Mouse (Mus musculus) ovary, postnatal 36 days (tissue): Measurements from ENCODE around the gene Pqlc3.
"Not testable (repeated sequence)": the region's sequence is repeated elsewhere in the genome, so short reads cannot be mapped to it uniquely, and the experiment has no call there.

Source experiments
- DNase-seq: peaks from one replicate; pipeline ENCODE4 v3.0.0; 2022; ENCODE audit warnings: low spot score, mixed read lengths

The Pqlc3 gene

DNA sequence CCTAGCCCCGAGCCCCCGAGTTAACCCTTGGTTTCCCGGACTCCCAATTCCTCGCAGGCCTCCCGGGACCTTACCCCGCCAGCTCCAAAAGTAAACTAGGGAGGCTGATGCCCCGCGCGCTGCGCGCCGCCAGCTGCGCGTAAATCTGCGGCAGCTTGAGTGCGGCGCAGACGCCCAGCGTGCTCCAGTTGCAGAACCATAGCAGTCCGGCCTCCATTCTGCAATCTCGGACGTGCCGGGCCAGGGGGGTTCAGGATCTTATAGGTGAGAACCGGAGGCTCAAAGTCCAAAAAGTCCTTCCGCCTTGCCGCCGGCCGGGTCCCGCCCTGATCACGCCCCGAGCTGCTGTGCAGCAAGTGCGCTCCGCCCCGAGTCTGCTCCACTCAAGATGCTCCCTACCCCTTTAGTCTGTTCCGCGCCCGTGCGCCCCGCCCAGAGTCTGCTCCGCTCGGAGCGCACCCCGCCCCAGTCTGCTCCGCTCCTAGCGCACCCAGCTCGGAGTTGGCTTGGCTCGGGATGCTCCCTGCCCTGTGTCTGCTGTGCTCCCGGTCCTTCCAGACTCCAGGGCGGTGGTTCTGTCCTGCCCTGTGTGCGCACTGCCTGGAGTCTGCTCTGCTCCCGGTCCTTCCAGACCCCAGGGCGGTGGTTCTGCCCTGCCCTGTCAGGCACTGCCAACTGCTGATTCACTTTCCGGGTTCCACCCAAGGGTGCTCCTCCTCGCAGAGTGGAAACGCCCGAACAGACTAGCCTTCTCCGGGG is at the start of gene Pqlc3:
Pqlc3 (minus strand) TSS at position 670 of the 759 bp plus-strand sequence.
- DNase-seq = peak; percentile 86

DNA sequence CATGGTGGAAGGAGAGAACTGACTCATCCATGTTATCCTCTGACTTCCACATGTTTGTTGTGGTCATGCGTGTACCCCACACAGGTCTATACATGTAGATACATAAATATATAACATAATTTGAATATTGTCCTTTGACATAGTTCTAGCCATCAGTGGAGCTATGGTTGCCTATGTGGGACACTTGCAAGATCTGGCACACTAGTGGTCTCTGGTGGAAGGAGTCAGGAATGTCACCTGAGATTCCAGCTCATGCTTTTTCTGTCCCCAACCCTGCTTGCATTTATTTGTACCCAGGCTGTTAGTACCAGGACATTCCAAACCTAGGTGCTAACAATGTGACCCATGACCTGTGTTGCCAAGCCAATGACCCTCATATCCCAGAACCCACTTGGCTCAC is 49.6 kb upstream of the Pqlc3 start:
- no peak for DNase-seq

DNA sequence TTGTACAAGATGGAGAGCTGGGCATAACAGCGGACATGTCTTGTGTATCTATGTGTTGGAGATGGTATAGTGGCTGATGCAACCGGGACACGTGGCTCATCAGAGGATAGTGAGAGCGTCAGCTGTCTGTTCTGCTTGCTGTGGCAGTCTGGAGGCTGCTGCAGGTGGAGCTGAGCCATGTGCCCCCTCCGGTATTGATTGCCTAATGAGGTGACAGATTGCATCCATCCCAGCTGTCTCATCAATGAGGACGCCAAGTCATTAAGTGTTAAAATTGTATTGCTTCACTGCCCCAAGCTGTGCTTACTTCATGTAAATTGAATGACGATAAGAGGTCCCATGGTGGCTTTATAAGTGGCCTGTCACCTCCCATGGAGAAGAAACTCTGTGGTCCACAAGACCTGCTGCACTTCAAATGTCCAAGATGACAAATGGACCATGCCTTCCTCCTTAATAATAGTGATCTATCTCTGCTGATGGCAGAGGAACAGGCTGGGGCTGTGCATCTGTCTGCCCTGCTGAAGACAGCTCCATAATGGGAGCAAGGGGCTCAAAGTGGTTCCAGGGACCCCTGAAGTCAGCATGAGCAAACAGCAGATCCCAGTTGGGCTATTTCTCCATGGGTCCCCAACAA is 48.9 kb upstream of the Pqlc3 start:
- DNase-seq = no peak

DNA sequence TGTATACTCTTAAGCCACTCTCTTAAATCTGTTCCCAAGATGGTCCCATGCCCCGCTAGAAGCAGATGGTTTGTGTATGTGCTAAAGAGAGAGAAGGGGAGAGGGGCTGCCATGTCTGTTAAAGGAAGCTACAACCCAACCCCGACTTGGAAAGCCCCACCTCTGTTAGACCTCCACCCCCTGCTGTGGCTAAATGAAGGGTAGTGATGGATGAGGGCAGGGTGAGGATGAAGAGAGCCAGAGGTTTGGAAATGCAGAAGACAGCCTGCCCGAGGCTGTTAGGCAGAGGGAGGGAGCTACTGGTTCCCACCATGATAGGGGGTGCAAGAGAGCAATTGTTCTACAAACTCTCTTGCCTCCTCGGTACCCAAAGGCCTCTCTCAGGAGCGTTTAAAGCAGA is 43.1 kb upstream of the Pqlc3 start:
- no peak for DNase-seq

DNA sequence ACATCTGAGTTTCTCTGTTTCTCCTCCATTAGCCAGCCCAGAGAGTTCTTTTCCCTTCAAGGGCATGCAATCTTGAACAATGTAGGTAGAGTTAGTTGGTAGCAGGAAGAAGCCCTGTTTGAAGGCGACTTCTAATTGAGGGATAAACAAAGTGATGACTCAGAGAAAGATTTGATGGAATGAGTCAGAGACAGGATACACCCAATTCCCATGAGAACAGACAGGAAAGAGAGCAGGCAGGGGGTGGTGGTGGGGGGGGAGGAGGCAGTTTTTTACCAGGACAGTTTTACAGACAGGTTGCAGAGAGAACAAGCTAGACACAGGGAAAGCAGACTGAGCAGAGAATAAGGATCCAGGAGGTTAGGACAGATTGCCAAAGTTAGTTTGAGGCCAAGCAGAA is 40.4 kb upstream of the Pqlc3 start:
- no peak for DNase-seq

DNA sequence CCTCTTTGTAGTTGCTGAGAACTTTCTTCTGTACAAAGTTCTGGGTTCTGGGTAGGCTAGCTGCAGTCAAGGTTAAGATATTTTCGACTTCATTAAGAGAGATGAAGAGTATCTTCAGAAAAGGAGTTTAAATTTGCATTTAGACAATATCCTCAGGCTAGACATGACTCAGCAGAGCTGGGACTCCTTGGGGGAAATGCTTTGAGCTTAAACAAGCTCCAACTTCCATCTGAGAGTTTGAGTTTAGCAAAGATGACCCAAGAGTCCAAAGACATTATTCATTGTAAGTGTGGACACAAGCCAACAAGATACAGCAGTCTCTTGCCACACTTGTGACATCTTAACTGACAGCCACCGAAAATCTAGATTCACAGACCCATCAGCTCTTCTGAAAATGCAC is 39.2 kb upstream of the Pqlc3 start:
- DNase-seq = no peak

DNA sequence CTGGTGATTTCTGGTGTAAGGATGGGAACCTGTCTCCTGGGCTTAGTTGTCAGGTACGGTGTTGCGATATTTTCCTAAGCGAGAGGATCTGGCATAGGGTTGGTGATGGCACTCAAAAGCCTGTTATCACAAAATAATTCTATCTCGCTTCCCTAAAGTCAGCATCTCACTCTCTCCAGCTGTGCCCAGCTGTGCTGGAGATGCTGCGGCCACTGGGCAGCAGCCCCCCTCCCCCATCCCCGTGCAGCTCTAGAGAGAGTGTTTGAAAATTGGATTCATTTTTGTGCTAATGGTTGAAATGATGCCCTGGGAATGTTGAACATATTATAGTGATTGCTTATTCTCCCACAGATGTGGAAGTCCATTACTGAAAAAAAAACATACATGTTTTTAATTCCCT is 38.0 kb upstream of the Pqlc3 start:
- DNase-seq = no peak

DNA sequence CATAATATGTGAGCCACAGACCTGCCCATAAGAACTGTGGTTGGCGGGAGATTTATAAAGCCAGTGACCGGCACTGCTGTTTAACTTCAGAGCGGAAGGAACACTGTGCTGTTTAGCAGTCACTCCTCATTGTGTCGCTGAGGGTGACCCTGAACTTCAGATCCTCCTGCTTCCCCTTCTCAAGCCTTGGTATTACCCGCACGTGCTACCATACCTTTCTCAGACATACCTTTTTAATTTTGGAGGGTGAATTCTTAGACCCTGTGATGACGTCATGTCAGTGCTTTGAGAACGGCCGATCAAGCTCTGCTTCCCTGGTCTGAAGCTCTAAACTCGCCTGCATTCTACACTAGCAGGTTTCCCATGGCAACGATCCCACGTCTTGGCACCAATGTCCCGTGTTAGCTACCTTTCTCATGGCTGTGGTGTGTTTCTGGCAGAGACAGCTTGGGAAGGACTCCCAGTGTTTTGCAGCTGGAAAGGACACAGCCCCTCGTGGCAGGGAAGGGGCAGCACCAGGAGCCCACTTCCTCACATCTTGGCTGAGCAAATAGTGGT is 36.9 kb upstream of the Pqlc3 start:
- DNase-seq = no peak

DNA sequence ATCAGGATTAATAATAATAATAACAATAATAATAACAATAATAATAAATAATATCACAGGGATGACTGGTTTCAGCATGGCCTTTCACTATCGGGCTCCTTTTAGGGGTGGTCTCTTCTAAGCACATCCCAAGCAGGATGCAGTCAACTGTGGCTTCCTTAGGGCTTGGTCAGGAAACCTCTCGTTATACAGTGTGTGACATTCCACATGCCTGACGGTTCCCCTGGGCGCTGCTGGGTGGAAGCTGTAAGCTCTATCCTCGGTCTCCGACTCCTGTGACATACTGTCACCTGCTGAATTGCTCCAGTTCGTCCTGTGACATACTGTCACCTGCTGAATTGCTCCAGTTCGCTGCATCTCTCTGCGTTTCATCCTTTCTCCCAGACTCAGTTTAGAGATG is 36.3 kb upstream of the Pqlc3 start:
- DNase-seq = no peak

DNA sequence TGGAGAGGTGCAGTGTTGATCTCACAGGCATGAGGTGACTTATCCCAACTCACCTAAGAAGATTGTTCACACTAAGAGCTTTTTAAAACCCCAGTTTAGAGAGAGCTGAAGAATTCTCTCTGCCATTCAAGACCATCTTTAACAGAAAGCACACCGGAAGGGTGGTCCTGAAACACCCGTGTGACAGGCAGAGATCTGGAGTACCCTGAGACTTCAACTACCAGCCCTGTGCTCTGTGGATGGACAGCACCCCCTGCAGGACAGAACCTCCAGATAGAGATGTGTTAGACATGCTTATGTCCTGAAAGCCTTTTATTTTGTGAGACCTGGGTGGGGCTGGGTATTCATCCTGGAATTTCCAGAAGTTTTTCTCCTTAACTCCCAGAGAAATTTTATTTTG is 34.9 kb upstream of the Pqlc3 start:
- DNase-seq = no peak

DNA sequence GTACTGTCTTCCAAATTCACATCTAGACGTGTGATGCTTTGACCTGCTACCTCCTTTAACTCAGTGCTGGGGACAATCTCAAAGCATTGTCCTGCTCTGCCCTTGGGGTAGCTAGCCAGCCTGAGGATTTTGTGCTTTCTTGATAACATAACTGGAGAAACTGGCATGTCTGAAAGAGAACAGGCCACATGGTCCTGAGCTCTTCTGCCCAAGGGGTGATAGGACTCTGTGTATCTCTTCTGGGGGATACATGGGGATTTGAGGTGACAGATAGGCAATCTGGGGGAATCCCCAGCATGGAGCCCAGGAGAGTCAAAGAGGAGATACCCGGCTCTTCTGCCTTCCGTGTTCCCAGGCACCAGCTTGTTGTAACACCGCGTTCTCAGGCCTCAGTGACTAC is 34.5 kb upstream of the Pqlc3 start:
- DNase-seq = no peak

DNA sequence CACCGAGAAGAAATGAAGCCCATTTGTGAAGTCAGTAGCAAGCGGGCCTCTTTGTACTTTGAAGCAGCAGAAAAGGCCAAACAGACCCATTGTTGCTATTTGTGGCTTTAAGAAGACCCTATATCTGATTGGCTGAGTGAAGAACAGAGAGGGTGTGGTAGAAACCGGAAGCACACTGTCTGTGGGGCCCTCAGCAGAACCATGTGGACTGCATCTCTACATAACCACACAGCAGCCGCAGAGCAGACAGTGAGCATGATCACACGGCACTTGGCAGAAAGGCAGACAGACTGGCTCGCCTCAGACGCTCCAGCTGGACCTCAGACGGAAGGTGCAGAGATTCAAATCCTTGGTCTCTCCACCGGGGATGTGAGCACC is 33.2 kb upstream of the Pqlc3 start:
- no peak for DNase-seq

DNA sequence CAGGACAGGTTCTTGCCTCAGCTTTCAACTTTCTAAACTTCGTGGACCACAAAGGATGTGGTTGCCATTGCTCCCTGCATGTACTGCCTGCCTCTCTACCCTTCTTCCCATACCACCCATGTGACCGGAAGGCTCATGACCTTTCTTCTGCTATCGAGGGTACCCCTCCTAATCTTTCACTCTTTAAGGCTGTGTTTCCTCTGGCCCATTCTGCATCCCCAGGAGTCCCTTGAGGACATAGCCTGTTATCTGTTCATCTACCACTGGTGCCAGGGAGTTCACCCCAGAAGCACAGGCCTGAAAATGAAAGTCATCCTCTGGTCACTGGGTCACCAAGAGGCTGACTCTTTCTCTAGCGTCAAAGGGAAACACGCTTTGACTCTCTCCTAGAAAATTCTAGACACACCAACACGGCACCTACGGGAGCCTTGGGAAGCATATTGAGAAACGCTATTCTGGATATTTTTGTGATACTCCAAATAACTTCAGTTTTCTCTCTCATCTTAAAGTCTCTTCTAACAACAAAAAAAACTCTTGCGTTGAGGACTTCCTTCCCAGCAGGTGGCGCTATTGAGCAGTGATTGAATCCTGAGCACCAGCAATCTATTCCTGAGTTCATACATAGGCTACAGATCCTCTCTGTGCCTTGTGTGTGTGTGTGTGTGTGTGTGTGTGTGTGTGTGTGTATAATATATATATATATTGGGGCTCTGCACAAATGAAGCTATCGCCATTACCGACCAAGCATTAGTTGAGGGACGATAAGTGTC is 32.7 kb upstream of the Pqlc3 start:
- DNase-seq = peak; percentile 47

DNA sequence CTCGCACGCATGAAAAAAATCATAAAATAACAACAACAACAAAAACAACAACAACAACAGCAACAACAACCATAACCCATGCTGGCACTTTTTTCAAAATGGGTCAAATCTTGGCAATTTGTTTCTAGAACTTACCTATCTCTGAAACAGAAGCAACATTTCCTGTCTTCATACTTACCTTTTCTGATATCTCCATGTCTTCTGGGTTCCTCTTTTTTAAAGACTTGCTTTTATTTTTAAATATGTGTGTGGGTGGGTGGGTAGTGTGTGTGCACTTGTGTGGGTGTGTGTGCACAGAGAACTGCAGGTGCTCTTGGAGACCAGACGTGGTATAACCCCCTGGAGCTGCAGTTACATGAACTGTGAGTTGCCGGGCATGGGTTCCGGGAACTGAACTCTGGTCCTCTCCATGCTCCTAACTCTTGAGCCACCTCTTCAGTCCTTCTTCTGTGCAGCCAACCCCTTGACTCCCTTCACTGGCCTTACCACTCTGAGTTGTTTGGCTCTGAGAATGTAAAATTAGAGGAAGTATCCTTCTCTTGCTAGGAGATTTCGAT is 24.4 kb upstream of the Pqlc3 start:
- DNase-seq = no peak

DNA sequence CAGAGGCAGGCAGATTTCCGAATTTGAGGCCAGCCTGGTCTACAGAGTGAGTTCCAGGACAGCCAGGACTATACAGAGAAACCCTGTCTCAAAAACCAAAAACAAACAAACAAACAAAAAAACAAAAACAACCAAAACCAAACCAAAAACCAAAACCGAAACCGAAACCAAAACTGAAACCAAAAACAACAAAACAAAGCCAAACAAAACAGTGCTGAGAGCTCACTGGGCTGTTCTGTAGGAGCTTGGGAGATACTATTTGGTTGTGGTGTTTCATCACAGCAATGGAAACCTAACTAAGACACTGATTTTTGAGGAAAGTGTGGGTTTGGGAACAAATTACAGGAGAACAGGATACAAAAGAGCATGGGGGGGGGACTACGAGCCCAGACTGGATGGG is 21.9 kb upstream of the Pqlc3 start:
- DNase-seq = no peak

DNA sequence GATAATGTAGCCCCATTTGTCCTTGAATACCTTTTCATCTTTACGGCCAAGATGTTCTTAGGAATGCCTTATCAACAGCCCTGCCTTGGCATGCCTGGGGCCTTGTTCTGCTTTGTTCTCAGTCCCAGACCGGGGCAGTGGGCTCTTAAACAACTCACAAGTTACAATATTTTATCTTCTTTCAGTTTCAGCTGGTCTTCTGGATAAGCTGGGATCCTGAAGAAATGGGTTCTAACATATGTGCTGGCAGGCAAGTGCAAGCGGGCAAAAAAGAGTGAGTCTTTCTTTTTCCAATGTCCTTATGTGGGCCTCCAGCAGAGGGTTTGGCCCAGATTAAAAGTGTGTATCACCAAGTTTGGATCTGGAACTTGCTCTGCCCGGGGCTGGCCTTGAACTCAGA is 20.9 kb upstream of the Pqlc3 start:
- not testable (repeated sequence) for DNase-seq

DNA sequence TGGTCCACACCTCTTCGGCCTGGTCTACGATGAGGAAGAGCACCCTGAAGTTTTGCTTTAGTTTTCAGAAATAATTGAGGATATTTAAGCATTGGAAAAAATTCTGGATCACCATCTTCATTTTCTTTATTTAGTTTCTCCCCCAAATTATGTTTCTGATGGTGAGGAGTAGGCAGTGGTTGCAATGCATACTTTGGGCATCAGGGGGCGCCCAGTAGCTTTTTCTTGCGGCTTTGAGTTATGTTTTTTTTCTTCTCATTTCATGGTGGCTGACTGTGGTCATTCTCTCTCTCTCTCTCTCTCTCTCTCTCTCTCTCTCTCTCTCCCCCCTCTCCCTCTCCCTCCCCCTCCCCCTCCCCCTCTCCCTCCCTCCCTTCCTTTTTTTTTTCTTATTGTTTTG is 18.3 kb upstream of the Pqlc3 start:
- DNase-seq = peak; percentile 46

DNA sequence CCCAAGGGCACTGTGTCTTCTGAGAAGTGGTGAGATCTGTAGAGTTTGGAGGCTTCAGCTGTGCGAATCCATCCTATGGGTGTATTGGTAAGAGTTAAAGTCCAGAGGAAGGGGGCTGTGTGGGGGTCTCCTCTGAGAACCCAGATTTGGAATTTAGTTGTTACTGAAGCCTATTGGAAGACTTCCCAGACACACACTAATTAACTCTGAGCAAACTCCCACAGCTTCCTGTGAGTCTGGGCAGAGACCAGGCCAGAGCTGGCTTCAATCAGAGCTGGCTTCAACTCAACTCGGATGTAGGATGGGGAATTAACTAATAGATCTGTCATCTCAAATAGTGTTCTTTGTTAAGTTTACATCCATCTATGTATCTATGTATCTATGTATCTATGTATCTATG is 15.5 kb upstream of the Pqlc3 start:
- no peak for DNase-seq

DNA sequence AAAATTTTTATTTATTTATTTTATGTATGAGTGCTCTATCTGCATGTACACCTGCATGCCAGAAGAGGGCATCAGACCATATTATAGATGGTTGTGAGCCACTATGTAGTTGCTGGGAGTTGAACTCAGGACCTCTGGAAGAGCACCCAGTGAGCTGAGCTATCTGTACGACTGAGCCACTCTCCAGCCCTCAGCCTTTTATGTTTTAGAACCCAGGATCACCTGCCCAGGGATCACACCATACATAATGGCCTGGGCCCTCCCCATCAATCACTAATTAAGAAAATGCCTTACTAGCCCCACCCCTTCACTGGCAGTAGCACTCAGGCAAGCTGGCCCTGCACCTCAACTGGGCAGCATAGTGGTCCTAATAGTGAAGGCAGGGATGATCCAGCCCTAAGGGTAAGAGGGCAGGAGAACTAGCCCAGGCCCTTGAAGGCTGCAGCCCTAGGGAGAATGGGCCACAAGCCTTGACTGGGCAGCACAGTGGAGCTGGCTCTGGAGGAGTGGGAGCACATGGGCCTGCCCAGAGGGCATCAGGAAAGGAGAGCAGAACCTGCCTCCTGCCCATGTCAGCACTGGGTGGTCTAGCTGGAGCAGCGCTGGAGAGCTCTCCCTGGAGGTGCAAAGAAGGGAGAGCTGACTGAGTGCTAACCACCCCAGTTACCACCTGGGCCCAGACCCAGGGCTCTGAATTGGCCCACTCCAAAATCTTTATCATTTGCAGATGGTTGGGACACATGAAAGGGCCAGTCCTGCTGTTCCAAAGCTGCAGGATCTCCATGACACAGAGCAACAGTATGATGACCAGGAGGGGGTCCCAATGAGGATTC is 12.1 kb upstream of the Pqlc3 start:
- DNase-seq = no peak

DNA sequence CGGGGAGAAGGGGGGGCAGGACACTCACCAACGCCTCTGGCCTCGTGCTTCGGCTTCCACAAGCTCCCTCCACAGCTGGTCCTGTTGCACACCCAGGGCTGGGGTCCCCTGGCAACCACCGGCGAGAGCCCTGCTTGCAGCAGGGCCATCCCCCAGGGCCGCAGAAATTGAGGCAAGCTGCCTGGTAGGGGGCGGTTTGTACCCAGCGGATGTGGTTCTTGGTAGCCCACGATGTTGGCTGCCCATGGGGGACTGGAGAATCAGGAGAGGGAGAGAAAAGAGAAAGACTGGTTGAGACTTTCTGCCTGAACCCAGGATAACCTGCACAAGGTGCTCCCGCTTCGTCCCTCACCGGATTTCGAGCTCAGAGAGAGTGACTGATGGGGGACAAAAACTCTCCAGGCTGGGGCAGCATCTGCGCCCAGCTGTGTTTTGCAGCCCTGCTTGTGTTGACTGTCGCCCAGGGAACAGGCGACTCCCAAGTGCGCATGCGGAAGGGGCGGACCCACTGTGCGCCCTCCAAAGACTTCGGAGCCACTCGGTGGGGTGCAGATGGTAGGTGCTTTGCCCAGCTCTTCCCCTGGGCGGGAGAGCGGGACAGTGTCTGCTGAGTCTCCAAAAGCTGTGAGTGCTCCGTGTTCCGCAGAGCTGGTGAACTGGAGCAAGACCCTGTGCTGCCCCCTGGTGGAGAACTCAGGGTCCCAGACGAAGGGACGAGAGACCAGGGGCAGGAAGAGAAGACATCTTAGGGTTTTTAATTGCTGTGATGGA is 11.1 kb upstream of the Pqlc3 start, which contains the start of gene 2410004P03Rik:
2410004P03Rik (minus strand) TSS at position 628 of the 771 bp plus-strand sequence.
- DNase-seq = peak; percentile 77

DNA sequence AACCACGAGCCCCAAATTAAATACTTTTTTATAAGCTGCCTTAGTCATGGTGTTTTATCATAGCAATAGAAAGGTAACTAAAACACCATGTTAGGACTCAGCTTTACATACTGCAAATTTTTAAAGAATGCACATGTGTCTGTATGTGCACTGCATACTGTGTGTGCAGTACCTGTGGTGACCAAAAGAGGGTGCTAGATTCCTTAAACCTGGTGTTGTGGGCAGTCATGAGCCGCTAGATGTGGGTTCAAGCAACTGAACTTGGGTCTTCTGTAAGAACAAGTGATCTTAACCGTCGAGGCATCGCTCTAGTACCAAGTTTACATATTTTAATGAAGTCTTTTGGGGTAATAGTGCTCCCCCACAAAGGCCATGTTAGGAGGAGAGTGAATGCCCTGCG is 9.3 kb upstream of the Pqlc3 start:
- DNase-seq = no peak
